Mouse (Mus musculus) ES-E14 (cell line): ENCODE measurements around the gene Ctc1.

ENCODE experiments used
- CHD2 ChIP-seq: IDR thresholded peaks from 2 replicates; pipeline ENCODE4 v1.6.1; 2014; ENCODE audit warnings: mild to moderate bottlenecking, low read depth, low read length, inconsistent platforms
- HCFC1 ChIP-seq: IDR thresholded peaks from 2 replicates; pipeline ENCODE4 v1.6.1; 2012; ENCODE audit warnings: low read length, inconsistent platforms, borderline replicate concordance; ENCODE audit not compliant: insufficient read depth
- ZC3H11A ChIP-seq: IDR thresholded peaks from 2 replicates; pipeline ENCODE4 v1.6.1; 2012; ENCODE audit warnings: low read depth, mild to moderate bottlenecking, inconsistent platforms, low read length, borderline replicate concordance
- ZNF384 ChIP-seq: IDR thresholded peaks from 2 replicates; pipeline ENCODE4 v1.6.1; 2012; ENCODE audit warnings: low read depth, low read length, inconsistent platforms

GRCm38 (mm10) chr11:68979320-68979733, 36.4 kb upstream of the Ctc1 start:
- TF ChIP-seq ZC3H11A (no peak), ZNF384 (no peak), CHD2 (no peak), HCFC1 (no peak)
